Mouse (Mus musculus) heart, adult 9 months (tissue): ENCODE data around the gene Comp.

Experiments
- DNase-seq, 2 experiments: peaks; one replicate each; pipeline ENCODE4 v3.0.0; 2022; ENCODE audit warnings: low spot score in 2 of 2

Comp gene

GRCm38 (mm10) chr8:70352657-70353151 lies 20.7 kb upstream of the Comp start:
- peak in 1 of 2 experiments; percentile 36 for DNase-seq

DNA sequence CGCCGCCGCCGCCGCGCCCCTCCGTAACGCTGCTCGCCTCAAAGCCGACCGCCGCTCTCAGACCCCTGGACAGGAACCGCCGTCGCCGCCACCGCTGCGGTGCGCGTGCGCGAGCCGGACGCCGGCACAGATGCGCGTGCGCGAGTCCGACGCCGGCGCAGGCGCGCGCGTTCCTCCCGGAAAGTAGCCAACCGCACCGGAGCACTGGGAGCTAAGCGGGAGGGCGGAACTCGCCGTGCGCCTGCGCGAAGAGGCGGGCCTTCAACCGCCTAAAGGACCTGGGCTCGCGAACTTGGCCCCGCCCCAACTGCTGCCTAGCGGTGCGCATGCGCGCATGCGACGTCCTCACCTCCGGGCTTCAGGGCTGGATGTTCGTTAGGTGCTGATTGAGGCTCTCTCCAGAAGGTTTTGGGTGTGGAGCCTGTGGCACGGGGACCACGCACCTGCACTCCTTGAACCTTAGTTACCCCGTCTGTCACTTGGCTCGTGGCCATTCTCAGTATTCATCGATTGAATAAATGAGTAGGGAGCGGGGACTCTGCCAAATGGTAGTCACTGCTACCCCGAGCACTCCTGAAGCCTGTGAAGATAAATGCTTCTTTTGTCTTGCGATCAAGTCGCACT lies 20.1 kb upstream of the Comp start, which contains the start of gene Upf1:
Upf1 (minus strand) TSS at position 85 of the 624 bp plus-strand sequence.
- peak; percentile 99 for DNase-seq

DNA sequence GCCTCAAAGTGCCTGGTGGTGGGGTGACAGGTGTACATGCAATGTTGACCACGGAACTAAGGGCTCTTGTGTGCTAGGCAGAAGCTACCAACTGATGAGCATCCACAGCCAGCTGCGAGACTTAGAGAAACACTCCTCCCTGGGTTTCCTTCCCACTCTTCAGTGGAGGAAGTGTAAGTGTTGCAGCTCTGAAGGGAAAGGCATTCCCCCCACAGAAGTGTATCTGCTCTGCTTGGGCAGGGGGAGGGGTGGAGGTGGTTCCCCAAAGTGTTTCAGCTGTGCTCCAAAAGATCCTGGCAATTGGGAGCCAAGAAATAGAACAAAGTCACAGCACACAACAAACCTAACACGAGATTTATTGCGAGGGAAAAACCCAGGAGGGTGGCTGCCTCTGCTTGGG lies 19.4 kb upstream of the Comp start:
- DNase-seq = no peak

GRCm38 (mm10) chr8:70356111-70356510 lies 17.2 kb upstream of the Comp start:
- no peak for DNase-seq

DNA sequence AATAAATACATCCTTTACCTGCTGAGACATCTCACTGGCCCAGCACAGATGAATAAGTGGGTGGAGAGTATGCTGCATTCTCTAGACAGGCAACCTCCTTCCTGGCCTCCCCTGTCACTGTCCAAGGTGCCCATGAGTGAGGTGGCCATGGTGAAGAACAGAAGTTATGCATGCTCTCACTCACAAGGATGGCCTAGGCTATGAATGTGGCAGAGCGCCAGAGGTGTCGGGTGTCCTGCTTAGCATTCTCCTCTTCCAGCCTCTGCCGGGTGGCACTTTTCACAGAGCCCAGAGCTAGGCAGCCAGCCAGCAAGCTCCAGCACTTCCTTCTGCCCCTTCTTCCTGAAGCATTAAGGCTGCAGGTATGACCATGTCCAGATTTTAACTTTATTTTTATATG lies 13.9 kb upstream of the Comp start:
- no peak for DNase-seq

DNA sequence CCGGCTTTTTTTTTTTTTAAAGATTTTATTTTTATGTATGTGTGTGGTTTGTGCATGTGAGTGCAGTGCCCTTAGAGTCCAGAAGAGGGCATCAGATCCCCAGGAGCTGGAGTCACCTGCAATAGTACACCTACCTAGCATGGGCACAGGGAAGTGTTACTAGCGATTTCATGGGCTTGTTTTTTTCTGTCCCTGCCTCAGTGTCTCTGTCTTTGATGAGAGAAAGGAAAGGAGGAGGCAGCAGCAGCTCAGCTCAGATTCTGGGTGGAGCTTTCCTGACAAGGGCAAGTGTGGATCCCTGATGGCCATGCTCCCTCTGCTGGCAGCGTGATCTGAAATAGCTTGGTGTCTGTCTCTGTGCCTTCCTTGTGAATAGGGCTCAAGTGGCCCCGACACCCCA lies 12.6 kb upstream of the Comp start:
- no peak for DNase-seq

GRCm38 (mm10) chr8:70361484-70362032 lies 11.8 kb upstream of the Comp start:
- no peak for DNase-seq

- DNase-seq = peak; percentile 54 to 66
These were observed 9.3 kb upstream of the Comp start for GRCm38 (mm10) chr8:70364066-70364465.

DNA sequence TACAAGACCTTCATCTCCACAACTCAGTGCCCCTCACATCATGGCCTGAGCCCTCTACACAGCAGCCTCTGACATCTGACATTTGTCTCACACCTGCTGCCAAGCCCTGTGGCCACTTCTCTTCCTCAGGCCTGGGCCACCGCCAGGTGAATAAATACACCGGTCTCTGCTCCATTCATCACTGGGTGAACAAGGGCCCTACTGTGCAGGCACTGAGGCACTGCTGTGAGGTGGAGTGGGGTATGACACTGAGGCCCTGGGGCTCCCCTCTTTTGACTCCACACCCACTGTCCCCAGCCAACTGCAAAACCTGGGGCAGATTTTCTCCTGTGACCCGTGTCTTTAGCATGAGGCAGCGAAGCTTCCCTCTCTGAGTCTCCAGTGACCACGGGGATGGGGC lies 6.8 kb upstream of the Comp start:
- no peak for DNase-seq

GRCm38 (mm10) chr8:70370476-70370875 lies 2.9 kb upstream of the Comp start:
- no peak for DNase-seq

DNA sequence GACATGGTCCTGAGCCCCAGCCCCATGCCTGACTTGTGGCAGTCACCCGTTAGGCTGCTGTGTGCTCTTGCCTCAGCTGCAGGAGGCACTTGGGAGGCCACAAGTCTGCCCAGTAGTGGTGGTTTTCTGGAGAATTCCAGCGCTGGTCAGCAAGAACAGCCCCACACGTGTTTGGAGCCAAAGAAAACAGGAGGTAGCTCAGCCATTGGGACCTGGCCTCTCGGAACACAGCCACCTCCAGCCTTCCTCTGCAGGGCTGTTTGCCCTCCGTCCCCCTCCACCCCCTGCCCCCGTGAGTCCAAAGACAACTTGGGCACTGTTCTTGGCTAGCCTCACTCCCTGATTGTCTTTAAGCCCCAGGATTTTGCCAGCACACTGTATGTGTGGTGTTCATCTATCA lies 1.4 kb upstream of the Comp start:
- no peak for DNase-seq

DNA sequence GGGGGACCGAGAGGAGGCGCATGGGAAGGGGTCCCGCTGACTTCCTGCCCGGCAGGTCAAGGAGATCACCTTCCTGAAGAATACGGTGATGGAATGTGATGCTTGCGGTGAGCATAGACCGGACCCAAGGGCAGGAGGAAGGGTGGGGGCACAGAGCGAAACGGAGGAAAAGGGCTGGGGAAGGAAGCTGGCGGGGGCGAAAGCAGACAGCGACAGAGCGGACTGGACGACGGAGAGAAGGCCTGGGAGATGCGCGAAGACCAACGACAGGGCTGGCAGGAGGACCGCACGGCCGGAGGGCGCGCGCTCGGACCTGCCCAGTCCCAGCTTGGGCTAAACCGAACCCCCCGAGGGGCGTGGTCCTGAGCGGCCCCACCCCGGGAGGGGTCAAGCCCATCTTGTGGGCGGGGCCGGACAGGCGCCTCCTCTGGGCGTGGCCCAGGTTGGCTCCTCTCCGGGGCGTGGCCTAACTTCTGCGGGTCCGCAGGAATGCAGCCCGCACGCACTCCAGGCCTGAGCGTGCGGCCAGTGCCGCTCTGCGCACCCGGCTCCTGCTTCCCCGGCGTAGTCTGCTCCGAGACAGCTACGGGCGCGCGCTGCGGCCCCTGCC lies 1.1 kb downstream of the Comp start:
- peak; percentile 63 to 65 for DNase-seq

- no peak for DNase-seq
These were observed 2.0 kb downstream of the Comp start for GRCm38 (mm10) chr8:70375212-70375859.

- no peak for DNase-seq
These were observed 3.0 kb downstream of the Comp start for GRCm38 (mm10) chr8:70376275-70376741.

DNA sequence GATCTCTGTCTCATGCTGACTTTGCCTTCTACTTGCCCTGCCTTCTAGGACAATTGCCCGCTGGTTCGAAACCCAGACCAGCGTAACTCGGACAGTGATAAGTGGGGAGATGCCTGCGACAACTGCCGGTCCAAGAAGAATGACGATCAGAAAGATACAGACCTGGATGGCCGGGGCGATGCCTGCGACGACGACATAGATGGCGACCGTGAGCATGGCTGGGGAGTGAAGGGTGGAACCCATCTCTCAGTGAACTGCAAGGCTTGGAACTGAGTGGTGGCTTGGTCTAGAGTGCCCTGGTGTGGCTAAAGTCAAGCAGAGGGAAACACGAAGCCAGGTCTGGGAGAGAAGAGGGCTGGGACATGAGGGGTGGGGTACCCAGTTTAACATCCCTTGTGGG lies 3.7 kb downstream of the Comp start:
- DNase-seq = no peak

DNA sequence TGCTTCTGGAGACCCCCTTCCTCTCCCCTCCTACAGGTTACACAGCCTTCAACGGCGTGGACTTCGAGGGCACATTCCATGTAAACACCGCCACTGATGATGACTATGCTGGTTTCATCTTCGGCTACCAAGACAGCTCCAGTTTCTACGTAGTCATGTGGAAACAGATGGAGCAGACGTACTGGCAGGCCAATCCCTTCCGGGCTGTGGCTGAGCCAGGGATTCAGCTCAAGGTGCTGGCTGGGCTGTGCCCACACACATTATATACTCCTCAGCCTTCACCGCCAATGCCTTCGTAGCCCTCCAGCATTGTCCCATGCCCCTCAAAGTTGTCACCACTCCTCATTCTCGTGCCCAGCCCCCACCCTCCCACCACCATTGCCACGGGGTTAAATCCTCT lies 6.7 kb downstream of the Comp start:
- no peak for DNase-seq

GRCm38 (mm10) chr8:70383287-70383686 lies 9.9 kb downstream of the Comp start:
- DNase-seq = peak; percentile 55 to 76

GRCm38 (mm10) chr8:70389678-70390077 lies 16.3 kb downstream of the Comp start:
- DNase-seq = no peak

GRCm38 (mm10) chr8:70393087-70393486 lies 19.7 kb downstream of the Comp start:
- DNase-seq = no peak

- no peak for DNase-seq
These were observed 21.1 kb downstream of the Comp start for GRCm38 (mm10) chr8:70394269-70394998.

GRCm38 (mm10) chr8:70395649-70396048 lies 22.3 kb downstream of the Comp start:
- peak; percentile 56 to 60 for DNase-seq

GRCm38 (mm10) chr8:70396184-70396583 lies 22.8 kb downstream of the Comp start:
- DNase-seq = no peak
